Mouse (Mus musculus) small intestine, adult 2 months (tissue): ENCODE results near the gene Nudt16. TPM values are rescaled to one million over a fixed set of nuclear protein-coding genes. Genes with fewer than 3 reads are reported as not detected.

Experiments used
- H3K27ac ChIP-seq: fragments of 200-500 bp; 2 replicates; pipeline ENCODE4 v1.5.1; 2012; ENCODE audit warnings: low read depth, low read length, control low read depth, inconsistent platforms; ENCODE audit not compliant: insufficient read depth
- H3K27me3 ChIP-seq: fragments of 200-500 bp; 2 replicates; pipeline ENCODE4 v1.6.1; 2012; ENCODE audit warnings: mild to moderate bottlenecking, moderate library complexity, low read length, inconsistent platforms; ENCODE audit not compliant: control insufficient read depth, insufficient read depth
- H3K36me3 ChIP-seq: fragments of 200-500 bp; 2 replicates; pipeline ENCODE4 v1.6.1; 2012; ENCODE audit warnings: mild to moderate bottlenecking, low read length, control low read depth, inconsistent platforms; ENCODE audit not compliant: control insufficient read depth, insufficient read depth
- H3K4me1 ChIP-seq: fragments of 200-500 bp; 2 replicates; pipeline ENCODE4 v1.6.1; 2012; ENCODE audit warnings: low read length, inconsistent platforms, mixed read lengths; ENCODE audit not compliant: control insufficient read depth, insufficient read depth, insufficient read length
- H3K4me3 ChIP-seq: fragments of 200-500 bp; 2 replicates; pipeline ENCODE4 v1.5.1; 2012; ENCODE audit warnings: low read depth, mild to moderate bottlenecking, control low read depth, inconsistent platforms, low read length, moderate library complexity
- CTCF ChIP-seq: fragments of 200-500 bp; IDR thresholded peaks from 2 replicates; pipeline ENCODE4 v1.5.1; 2012; ENCODE audit warnings: low read depth, mild to moderate bottlenecking, control low read depth, inconsistent platforms, low read length, moderate library complexity, mixed read lengths; ENCODE audit not compliant: insufficient replicate concordance, insufficient read length; ENCODE audit errors: extremely low read depth
- POLR2A ChIP-seq: fragments of 200-500 bp; IDR thresholded peaks from 2 replicates; pipeline ENCODE4 v1.6.1; 2012; ENCODE audit warnings: low read depth, mild to moderate bottlenecking, control low read depth, inconsistent platforms, low read length, moderate library complexity
- WGBS: fragments of 180-500 bp; shearing (Covaris S2); methylation state at CpG from one replicate; pipeline ENCODE4 v1.1.7; 2018; 5-methylcytosine and 5-hydroxymethylcytosine counted together
- polyA plus RNA-seq: library from polyadenylated mRNA; depleted of rRNA; stranded (reverse); fragments of >200 nt; gene quantifications from 2 replicates; pipeline ENCODE4 v1.2.3, GENCODE M21; 2012; rRNA removed

Nudt16 gene
- polyA plus RNA-seq, 1 experiment: 23.2 TPM

DNA sequence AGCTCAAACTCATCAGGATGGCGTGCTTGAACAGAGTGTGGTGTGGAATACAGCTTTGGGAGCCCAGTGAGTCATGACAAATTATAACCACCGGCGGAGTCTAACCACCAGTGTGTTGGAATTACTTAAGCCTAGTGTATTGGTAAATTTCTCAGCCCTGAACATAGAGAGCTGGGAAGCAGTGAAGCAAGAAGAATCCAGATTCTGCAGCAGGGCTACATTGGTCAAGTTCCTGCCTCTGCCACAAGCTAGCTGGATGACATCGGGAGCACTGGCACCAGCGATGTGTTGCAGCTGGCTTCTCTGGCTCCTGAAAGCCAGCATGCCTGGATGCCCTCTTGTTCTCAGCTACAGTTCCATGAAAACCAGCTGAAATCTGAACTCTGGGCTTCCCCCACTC is 27.7 kb downstream of the Nudt16 start:
- TF ChIP-seq POLR2A: no peak
- no peak for TF ChIP-seq CTCF
- Histone ChIP-seq H3K27ac (no peak overlapping the region), H3K4me3 (no peak overlapping the region), H3K4me1 (no peaks in the 10 kb centered on the region), H3K36me3 (no peaks in the 10 kb centered on the region), H3K27me3 (no peaks in the 10 kb centered on the region)
- WGBS: 90% methylated on average over 5 of the region's 5 CpGs

DNA sequence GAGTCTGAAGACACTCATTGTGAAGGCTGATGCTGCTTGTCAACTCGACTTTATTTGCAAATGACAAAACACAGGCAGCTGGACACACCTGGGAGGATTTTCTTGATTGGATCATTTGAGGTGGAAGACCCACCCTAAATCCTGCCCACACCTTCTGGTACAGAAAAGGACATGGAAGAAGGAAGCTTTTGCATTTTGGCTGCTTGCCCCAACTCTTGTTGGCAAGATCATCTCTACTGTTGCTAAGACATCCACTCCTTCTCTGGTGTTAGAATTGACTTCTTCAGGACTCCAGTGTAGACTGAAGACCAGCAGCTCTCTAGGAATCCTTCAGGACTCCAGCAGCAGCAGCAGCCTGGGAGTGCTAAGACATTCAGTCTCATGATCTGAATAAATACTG is 29.7 kb downstream of the Nudt16 start:
- H3K27me3 ChIP-seq: no peaks in the 10 kb centered on the region
- H3K4me1 ChIP-seq: no peaks in the 10 kb centered on the region
- no peak overlapping the region for H3K4me3 ChIP-seq
- TF ChIP-seq POLR2A: no peak
- TF ChIP-seq CTCF: no peak
- no peaks in the 10 kb centered on the region for H3K36me3 ChIP-seq
- no peak overlapping the region for H3K27ac ChIP-seq
- 28% methylated on average over 1 of the region's 1 CpGs for WGBS

GRCm38 (mm10) chr9:105100807-105101570 is 30.6 kb downstream of the Nudt16 start:
- Histone ChIP-seq H3K4me1 (no peaks in the 10 kb centered on the region), H3K4me3 (no peak overlapping the region), H3K27ac (no peak overlapping the region), H3K27me3 (no peaks in the 10 kb centered on the region), H3K36me3 (no peaks in the 10 kb centered on the region)
- WGBS: 31% methylated on average over 15 of the region's 15 CpGs
- no peak for TF ChIP-seq CTCF
- no peak for TF ChIP-seq POLR2A

- Histone ChIP-seq H3K4me1 (no peaks in the 10 kb centered on the region), H3K27me3 (no peaks in the 10 kb centered on the region), H3K36me3 (peaks cover 11% of the 10 kb centered on the region), H3K4me3 (no peak overlapping the region), H3K27ac (no peak overlapping the region)
- WGBS: 91% methylated on average over 3 of the region's 3 CpGs
- TF ChIP-seq CTCF (no peak), POLR2A (no peak)
These were observed 51.4 kb downstream of the Nudt16 start for GRCm38 (mm10) chr9:105080246-105080645.

Other genes with a start within 250 kb of the Nudt16 start
- gene Mrpl3, start 78.6 kb downstream of the Nudt16 start, polyA plus RNA-seq: 41.7 and 83.6 TPM in 2 replicates
- not detected in 2 replicates for gene 1700080E11Rik, start 13.3 kb upstream of the Nudt16 start, polyA plus RNA-seq